Mouse (Mus musculus): Measurements from ENCODE around the gene P2ry2.
A peak's percentile ranks its signal among the peaks of the same experiment; 100 is the strongest.

P2ry2 gene

DNA sequence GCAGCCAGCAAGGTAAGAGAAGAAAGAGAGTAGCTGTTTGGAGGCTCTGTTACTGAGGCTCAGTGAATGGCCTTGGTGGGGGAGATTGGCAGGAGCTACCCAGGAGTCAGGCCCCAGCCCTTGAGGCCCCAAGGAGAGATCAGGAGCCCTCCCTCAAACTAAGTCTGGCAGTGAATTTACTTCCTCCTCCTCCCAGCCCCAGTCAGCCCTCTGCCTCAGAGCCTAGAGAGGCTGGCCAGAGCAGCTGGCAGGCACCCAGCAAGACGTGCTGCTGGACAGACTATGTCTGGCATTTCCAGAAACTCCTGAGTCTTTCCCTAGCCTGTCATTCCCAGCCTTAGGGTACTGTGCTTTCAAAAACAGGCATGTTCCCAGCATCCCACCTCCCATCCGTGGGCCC is 33.5 kb downstream of the P2ry2 start:
- DNase-seq: peak; percentile 85

DNA sequence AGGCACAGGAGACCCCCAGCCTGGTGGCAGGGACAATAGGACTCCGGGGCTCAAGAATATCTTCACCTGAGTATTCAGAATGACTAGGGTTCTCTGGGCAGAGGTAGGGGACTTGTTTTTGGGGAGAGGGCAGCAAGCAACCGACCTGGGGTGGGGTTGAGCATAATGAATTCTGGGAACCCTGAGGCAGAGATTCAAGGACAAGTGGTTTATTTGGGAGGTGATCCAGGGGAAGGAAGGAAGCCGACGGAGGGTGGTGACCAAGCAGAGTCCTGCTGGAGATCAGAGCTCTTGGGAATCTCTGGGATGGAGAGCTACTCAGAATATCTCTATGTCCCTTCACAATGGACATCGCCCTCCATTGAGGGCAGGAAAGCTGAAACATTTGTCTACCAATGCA is 34.5 kb downstream of the P2ry2 start:
- no peak for DNase-seq

DNA sequence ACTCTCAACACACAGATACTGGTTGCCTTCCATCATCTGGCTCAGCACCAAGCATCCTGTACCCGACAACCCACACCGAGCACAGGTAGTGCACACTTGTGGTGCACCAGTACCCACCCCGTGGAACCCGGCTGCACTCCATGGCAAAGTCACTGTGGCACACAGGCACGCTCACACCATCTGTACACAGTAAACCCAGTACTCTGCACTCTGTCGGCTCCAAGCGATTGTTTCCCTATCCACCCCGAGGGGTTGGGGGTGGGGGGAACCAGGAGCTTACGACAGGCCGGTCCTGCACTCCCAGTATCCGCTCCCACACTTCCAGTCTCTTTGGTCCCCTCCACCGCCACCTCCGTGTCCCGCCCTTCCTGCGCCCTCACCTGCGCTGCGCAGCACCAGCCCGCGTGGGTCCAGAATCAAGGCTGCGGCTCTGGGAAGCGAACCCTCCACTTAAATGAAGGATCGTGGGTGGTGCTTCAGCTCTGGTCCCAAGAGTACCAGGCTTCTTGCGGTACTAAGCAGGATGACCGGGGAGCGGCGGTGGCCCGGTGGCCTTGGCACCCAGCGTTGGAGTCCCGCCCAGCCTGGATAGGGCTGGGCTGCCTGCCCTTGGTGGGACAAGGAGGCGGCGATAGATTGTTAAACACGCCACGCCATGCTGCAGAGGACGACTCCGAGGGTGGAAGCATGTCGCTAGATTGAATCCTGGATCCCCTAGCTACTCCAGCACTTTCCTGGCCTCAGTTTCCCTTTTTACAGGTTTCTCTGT is 38.3 kb downstream of the P2ry2 start, which contains the start of gene P2ry6:
Gene P2ry6, minus strand, starts transcription at position 515 of the 769 bp plus-strand sequence.
- DNase-seq: peak; percentile 53

DNA sequence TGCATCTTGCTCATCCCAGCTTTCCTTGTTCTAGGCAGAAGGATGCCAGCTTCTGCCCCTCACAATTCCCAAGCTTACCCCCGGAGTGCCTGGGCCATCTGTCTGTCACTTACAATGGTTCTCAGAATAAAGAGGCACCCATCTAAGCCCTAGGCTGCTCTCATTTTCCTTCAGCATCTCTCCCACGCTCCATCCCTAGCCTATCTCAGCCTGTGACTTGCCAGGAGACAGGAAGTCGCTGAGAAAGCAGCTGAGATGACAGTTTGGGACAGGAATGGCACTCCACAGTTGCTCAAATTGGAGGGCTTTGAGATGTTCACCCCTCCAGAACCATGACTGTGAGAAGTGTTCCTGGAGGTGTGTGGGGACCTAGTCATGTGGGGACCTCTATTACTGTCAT is 39.8 kb downstream of the P2ry2 start:
- no peak for DNase-seq

DNA sequence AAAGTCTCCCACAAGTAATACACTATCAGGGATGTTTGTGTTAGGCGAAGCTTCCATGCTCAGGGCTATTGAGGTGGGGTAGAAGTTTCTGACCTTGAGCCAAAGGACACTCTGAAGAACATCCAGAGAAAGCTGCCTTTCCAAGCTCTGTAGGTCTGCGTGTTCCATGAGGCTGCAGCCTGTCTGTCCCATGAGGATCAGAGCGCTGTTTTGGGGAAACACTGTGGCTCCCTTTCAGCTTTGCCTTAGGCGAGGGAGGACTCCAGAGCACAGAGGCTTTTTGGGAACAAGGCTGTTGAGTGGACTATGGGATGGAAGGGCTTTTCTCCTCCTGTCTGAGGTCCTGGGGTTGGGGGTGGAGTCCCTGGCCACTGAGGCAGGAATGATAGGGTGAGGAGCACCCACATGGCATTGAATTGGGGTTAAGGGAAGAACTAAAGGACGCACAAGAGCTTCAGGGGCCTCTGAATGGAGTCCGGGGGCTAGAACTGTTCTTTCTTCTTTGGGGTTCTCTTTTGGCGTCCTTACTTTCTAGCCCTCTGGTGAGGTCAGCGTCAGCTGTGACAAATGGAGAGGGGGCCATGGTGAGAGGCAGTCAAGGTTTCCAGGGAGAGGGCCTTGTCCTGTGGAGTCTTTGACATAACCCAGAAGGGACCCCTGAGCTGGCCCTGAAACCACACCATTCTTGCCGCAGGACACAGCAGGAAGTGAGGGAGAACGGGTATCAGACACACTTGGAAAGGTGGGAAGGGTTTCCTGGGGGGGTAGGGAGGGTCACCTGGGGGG is 43.6 kb downstream of the P2ry2 start:
- no peak for DNase-seq

DNA sequence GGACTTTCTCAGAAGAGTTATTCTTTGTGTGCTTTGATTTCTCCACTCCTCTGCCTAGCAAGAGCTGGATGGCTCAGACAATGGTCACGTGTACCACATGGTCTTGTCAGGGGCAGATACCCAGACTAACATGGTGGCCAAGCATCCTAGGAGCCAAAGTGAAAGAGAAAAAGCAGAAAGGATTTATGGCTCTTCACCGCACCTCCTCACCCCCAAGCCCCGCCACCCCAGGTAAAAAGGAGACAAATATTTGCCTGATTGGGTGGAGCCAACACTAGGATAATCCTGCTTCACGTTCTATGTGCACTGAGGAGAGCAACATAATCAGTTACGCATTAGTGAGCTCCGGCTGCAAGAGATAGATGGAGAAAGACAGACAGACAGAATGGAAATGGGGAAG is 44.3 kb downstream of the P2ry2 start:
- no peak for DNase-seq

DNA sequence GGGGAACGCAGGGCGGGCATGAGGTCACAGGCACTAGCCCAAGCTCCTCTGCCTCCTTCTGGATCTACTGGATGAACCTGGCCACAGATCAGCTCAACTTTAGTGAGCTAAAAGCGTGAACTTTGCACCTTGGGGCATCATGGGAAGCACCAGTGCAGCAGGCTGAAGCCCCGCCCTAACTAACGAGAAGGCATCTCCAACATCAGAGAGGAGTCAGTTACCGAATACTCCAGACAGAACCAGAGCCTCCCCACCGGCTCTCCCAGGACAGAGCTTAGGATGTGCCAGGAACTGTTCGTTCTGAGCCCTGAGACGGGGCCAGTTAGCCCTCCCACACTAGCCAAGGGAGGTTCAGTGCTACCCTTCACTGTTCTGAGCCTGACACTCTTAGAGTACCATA is 44.8 kb downstream of the P2ry2 start:
- DNase-seq: no peak

DNA sequence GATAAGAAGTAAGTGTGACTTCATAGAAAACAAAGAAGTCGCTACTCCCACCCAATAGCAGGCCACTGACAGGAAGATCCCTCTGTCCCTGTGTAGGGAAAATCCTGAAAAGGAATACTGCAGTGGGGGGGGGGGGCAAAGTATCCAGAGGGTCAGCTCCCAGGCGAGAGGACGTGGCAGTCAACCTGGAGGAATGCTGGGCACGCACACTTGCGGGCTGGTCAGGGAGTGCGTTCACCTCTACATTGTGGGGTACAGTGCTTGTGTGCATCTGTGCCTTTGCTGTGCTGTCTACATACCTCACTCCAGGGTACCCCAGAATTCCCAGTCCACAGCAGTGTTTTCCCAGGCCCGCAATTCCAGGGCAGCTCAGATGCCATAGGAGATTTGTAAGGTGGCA is 46.7 kb downstream of the P2ry2 start:
- no peak for DNase-seq

DNA sequence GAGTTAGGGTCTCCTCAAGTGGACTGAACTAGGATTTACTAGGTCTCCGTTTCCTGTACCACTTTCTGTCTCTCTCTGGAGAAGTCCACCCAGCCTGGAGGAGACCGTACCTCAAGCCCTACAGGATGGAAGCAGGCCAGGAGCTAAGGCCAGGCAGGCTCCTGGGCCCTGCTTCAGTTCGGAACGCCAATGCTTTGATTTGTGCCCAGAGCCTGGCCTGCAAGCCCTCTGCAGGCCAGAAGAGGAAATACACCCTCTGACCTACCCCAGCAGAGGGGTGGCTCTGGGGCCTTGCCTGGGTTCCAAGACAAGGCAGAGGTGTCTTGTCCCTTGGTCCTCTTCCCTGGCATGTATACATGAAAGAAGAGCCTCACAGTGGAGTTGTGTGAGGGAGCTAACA is 47.6 kb downstream of the P2ry2 start:
- DNase-seq: peak; percentile 48

DNA sequence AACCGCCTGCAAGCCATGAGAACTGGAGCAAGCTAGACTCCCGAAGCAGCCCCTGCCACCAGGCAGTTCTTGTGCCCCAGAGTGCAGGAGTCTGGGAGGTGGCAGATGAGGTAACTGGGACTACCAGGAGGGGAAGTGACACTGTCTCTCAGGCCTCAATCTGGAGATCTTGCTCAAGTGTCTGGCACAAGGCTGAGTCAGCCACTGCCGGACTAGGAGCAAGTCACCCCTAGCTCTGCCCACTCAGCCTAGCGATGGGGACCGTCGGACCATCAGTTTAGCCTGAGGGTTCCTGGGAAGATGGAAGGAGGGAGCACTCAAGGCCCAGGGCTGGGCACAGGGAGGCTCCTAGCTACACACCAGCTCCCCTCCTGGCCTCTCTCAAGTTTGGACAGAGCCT is 48.4 kb downstream of the P2ry2 start:
- DNase-seq: no peak

DNA sequence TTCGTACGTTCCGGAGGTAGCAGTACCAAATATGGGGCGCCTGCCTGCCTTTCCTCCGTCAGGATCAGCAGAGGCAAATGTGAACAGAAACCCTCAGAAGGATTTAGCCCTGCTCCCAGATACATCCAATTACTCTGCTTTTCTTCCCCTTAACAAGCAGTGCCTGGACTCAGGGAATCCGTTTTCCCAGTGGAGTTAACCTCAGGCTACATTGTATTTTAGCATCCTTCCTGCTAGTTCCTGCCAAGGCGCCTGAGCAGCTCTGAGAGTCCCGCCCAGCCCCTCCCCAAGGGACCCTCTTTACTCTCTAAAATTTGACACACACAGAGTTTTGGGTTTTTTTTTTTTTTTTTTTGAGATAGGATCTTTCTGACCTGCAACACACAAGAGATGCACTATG is 49.3 kb downstream of the P2ry2 start:
- no peak for DNase-seq

DNA sequence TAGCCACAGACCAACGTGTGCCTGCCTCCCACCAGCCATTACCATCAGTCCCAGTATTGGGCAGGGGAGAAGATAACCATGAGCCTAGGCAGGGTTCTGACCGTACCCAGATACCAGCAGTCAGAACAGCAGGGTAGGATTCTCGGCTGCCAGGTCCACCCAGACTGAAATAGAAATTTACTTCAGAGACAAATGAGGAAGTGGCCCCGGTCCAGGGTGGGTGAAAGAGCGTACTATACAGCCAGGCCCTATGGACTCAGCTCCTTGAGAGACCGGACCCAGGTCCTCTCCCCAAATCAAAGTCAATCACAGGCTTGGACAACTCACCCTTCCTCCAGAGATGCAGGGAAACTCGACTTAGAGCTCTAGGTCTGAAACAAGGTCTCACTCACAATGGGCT is 51.5 kb downstream of the P2ry2 start:
- DNase-seq: no peak

DNA sequence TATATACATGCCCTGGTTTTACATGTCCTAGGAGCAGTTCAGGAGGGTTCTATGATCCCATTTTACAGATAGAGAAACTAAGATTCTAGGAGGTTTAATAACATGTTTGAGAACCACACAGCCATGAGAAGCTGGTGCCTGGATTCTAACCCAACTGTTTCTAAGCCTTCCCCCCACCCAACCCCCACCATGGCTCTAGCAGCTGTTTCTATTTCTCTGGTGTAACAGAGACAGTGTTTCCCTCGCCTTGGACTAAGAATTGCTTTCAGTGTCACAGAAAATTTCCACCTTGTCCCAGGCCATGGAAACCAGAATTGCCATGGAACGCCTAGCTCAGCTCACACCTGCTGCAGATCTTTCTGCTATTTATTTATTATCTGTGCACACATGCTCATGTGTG is 52.2 kb downstream of the P2ry2 start:
- no peak for DNase-seq

DNA sequence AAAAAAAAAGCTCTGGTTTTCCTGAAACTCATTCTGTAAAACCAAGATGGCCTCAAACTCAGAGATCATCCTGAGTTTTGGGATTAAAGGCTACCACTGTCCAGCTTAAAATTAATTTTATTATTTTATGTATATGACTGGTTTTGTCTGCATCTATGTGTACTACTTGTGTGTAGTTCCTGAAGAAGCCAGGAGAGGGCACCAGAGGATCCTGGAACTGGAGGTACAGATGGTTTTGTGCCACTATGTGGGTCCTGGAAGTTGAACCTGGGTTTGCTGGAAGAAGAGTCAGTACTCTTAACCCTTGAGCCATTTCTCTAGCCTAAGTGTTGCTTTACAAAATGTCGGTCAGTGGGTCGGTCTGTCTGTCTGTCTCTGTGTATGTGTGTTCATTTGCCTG is 54.2 kb downstream of the P2ry2 start:
- no peak for DNase-seq

DNA sequence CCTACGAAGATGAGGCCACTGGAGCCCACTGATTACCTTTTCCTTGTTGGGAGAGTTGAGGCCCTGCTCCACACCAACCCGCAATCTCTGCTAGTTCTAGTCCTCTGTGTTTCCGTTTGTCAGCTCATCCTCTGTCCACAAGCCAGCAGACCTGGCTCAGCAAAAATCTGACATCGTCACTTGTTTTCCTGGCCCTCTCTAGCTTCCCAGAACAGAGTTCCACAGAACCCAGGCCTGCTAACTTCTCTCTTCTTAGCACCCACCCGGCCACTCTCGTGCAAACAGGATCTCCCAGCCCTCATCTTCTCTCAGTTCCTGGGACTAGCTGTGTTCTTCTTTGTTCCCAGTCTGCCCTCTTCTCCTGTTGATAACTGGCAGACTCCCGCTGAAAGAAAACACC is 60.0 kb downstream of the P2ry2 start:
- no peak for DNase-seq

DNA sequence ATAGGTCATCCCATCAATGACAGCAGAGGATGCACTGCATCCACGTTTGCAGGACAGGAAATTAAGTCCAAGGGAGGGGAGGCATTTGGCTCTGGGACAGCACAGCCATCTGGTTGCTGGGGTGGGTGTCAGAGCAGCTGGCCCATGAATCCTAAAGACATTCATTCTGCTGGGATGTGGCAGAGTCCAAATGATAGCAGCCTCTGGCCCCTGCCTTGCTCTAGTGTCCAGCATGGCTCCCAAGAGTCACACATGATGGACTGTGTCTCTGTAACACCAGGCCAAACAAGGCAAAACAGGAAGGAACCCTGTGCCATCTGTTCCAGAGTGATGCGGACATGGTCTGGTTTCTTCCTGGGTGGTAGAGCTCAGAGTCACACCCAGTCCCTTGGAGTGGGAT is 60.8 kb downstream of the P2ry2 start:
- no peak for DNase-seq

DNA sequence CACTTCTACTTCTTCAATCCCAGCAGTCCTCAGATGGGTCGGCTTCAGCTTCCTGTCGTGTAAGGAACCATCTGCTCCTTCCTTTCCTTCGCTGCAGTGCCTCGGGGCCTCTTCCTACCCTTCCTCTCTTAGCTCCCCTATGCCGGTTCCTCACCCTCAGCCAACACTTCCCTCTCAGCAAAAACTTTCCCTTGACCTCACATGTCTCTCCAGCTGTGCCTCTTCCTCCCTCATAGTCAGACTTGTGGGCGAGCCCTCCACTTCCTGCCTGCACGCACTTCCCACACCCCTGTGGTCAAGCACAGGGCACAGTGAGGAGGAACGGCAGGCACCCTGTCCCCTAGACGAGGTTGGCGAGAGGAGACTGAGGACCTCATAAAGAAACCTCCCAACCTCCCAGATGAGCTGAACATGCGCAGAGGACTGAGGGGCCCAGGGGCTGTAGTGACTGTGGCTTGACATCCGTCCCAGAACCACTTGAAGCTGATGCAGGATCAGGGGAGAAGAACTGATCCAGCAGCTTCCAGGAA is 62.1 kb downstream of the P2ry2 start:
- DNase-seq: peak; percentile 52

DNA sequence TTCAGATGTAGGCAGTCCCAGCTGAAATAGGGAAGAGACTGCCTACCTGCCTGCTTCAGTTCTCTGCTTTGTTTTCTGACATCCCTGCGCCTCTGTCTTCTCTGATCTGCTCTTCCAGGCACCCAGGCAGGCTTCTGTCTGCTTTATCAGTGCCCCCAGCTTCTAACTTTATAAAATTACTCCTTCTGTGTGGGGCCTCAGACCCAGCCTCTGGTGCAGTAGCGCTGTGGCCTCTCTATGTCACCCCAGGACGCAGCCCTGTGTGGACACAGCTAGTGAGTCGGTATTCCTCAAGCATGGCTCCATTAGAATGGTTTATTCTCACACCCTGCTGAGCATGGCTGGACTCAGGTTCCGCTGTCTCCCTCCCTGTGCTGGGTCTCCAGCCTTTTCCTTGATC is 62.6 kb downstream of the P2ry2 start:
- no peak for DNase-seq
